Mouse (Mus musculus) liver, postnatal 0 days (tissue): ENCODE data around the gene Efcab11. TPM values are rescaled to one million over a fixed set of nuclear protein-coding genes. Genes with fewer than 3 reads are reported as not detected.

Experiments
- ATAC-seq: fragments of 200-750 bp; cut with Nextera tagmentation; 2 replicates; pipeline ENCODE4 v1.8.0; 2017; ENCODE audit warnings: mild to moderate bottlenecking, moderate library complexity
- DNase-seq: peaks from one replicate; pipeline ENCODE4 v3.0.0-alpha.2; 2016
- H3K27ac ChIP-seq: fragments of 300-500 bp; sonication (generic); 2 replicates; pipeline ENCODE4 v1.5.1; 2014; ENCODE audit warnings: antibody characterized with exemption, moderate library complexity, mild to moderate bottlenecking, low read depth
- H3K27me3 ChIP-seq: fragments of 300-500 bp; sonication (generic); 2 replicates; pipeline ENCODE4 v1.6.1; 2014; ENCODE audit warnings: low read length, control low read depth, mixed read lengths; ENCODE audit not compliant: insufficient read depth
- H3K36me3 ChIP-seq: fragments of 300-500 bp; sonication (generic); replicated peaks from 2 replicates; pipeline ENCODE4 v1.6.1; 2014; ENCODE audit warnings: mild to moderate bottlenecking, control low read depth, low read length, moderate library complexity, mixed read lengths; ENCODE audit not compliant: insufficient read depth
- H3K4me1 ChIP-seq: fragments of 300-500 bp; sonication (generic); 2 replicates; pipeline ENCODE4 v1.6.1; 2014; ENCODE audit warnings: antibody characterized with exemption, mild to moderate bottlenecking, control low read depth; ENCODE audit not compliant: insufficient read depth
- H3K4me2 ChIP-seq: fragments of 300-500 bp; sonication (generic); 2 replicates; pipeline ENCODE4 v1.6.1; 2014; ENCODE audit warnings: low read depth, mild to moderate bottlenecking, low read length, moderate library complexity, mixed read lengths
- H3K4me3 ChIP-seq: fragments of 300-500 bp; sonication (generic); 2 replicates; pipeline ENCODE4 v1.5.1; 2014; ENCODE audit warnings: low read depth, low read length
- H3K9ac ChIP-seq: fragments of 300-500 bp; sonication (generic); replicated peaks from 2 replicates; pipeline ENCODE4 v1.6.1; 2014; ENCODE audit warnings: mild to moderate bottlenecking, moderate library complexity
- H3K9me3 ChIP-seq: fragments of 300-500 bp; sonication (generic); 2 replicates; pipeline ENCODE4 v1.6.1; 2016; ENCODE audit warnings: mild to moderate bottlenecking, control low read depth, low read length, mixed read lengths
- CTCF ChIP-seq: sonication (generic); IDR thresholded peaks from 2 replicates; pipeline ENCODE4 v1.5.1; 2016; ENCODE audit warnings: antibody characterized with exemption, low read depth
- EP300 ChIP-seq: IDR thresholded peaks from 2 replicates; pipeline ENCODE4 v1.6.1; 2016; ENCODE audit warnings: antibody characterized with exemption, low read depth, mild to moderate bottlenecking
- WGBS: fragments of 180-500 bp; shearing (Covaris S2); extraction: QIAGEN DNeasy Blood & Tissue Kit; methylation state at CpG from one replicate; pipeline ENCODE4 v1.1.7; 2014; ENCODE audit not compliant: insufficient replicate concordance; 5-methylcytosine and 5-hydroxymethylcytosine counted together
- polyA plus RNA-seq: library from polyadenylated mRNA; unstranded; fragments of >200 nt; fragmentation: Nextera tagmentation; extraction: Ambion mirVana; gene quantifications from 2 replicates; pipeline ENCODE4 v1.2.1, GENCODE M21; 2015

Gene Efcab11
- polyA plus RNA-seq, 1 experiment from 2014 or later, result 3.3 TPM

DNA sequence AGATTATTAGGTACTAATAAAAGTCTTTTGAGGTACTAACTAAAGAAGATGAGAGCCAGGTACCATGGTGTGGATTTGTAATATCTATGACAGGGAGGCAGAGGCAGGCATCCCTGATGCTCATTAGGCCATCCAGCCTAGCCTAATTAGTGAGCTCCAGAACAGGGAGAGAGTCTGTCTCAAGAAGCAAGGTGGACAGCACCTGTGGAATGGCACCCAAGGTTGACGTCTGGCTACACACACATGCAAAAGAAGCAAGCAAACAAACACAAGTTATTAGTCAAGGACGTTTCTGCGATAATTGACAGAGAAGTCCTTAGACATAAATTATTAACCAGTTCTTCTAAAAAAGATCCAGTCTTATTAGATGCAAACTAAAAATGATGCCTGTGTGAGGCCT, 114.6 kb downstream of the Efcab11 start:
- TF ChIP-seq CTCF (no peak), EP300 (no peak)
- no peaks in the 10 kb centered on the region for H3K36me3 ChIP-seq
- no peak overlapping the region for H3K27ac ChIP-seq
- H3K4me3 ChIP-seq, result no peak overlapping the region
- 82% methylated on average over 3 of the region's 3 CpGs for WGBS
- no peaks in the 10 kb centered on the region for H3K4me1 ChIP-seq
- H3K9ac ChIP-seq, result no peak overlapping the region
- no peaks in the 10 kb centered on the region for H3K27me3 ChIP-seq
- no peak for ATAC-seq
- DNase-seq, result no peak
- H3K9me3 ChIP-seq, result no peaks in the 10 kb centered on the region
- no peak overlapping the region for H3K4me2 ChIP-seq

DNA sequence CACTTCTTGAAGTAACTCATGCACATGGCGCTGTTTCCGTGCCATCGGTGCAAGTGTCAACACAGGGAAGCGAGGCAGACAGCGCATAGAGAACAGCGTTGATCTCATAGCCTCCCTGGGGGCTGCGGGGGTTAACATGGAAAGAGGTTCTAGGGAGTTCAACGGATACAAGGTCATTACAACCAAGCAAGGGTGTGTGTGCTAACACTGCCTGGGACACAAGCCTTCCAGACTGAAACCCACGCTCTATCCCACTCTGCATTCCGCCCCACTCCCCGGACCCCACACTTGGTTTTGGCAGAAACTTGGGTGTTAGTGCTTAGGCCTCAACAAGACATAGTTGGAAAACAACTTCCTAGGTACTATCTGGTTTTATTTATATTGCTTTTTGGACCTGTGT, 116.5 kb downstream of the Efcab11 start:
- no peaks in the 10 kb centered on the region for H3K4me1 ChIP-seq
- H3K9ac ChIP-seq, result no peak overlapping the region
- no peak for TF ChIP-seq CTCF
- TF ChIP-seq EP300, result no peak
- ATAC-seq, result no peak
- H3K9me3 ChIP-seq, result no peaks in the 10 kb centered on the region
- H3K4me3 ChIP-seq, result no peak overlapping the region
- H3K27ac ChIP-seq, result no peak overlapping the region
- H3K27me3 ChIP-seq, result no peaks in the 10 kb centered on the region
- H3K36me3 ChIP-seq, result no peaks in the 10 kb centered on the region
- H3K4me2 ChIP-seq, result no peak overlapping the region
- no peak for DNase-seq
- WGBS, result 88% methylated on average over 11 of the region's 11 CpGs

DNA sequence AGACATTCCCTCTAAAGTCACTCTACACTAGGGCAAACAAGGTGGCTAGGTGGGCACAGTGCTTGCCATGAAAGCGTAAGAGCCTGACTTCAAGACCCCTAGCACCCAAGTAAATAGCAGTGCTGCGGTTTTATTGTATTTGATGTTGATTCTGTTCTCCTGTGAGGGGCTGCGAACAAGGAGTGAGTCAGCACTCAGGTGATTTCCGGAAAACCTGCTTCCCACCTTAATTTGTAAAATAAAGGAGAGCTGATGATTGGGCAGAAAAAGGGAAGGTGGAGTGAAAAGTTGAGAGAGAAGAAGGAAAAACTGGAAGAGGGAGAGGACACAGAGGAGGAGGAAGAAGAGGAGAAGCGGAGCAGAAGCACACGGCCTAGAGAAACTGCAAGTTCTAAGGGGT, 118.3 kb downstream of the Efcab11 start:
- Histone ChIP-seq H3K4me2 (no peak overlapping the region), H3K9ac (no peak overlapping the region), H3K9me3 (no peaks in the 10 kb centered on the region), H3K36me3 (no peaks in the 10 kb centered on the region), H3K4me3 (no peak overlapping the region), H3K4me1 (no peaks in the 10 kb centered on the region), H3K27ac (no peak overlapping the region), H3K27me3 (no peaks in the 10 kb centered on the region)
- ATAC-seq (no peak), DNase-seq (no peak)
- 81% methylated on average over 6 of the region's 6 CpGs for WGBS
- TF ChIP-seq EP300 (no peak), CTCF (no peak)

DNA sequence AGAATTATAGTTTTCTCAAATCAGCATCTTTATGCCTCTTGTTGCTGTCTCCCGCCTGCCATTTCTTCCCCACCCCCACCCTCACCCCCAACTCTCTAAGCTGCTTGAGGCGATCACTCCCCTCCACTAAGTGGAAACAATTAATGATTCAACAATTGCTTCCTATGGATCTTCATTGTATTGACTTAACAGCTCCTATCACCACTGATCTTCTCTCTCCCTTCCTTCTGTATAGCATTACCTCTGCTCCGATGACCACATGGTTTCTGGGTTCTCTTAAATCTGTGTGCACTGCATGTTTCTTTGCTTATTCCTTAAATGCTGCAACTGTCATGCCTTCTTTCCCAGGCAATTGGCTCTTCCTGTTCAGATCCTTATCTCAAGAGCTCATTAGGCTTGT, 120.2 kb downstream of the Efcab11 start:
- Histone ChIP-seq H3K9me3 (no peaks in the 10 kb centered on the region), H3K9ac (no peak overlapping the region), H3K27ac (no peak overlapping the region), H3K36me3 (no peaks in the 10 kb centered on the region), H3K27me3 (no peaks in the 10 kb centered on the region), H3K4me2 (no peak overlapping the region), H3K4me3 (no peak overlapping the region), H3K4me1 (no peaks in the 10 kb centered on the region)
- DNase-seq (no peak), ATAC-seq (no peak)
- TF ChIP-seq EP300 (no peak), CTCF (no peak)
- 87% methylated on average over 3 of the region's 3 CpGs for WGBS

DNA sequence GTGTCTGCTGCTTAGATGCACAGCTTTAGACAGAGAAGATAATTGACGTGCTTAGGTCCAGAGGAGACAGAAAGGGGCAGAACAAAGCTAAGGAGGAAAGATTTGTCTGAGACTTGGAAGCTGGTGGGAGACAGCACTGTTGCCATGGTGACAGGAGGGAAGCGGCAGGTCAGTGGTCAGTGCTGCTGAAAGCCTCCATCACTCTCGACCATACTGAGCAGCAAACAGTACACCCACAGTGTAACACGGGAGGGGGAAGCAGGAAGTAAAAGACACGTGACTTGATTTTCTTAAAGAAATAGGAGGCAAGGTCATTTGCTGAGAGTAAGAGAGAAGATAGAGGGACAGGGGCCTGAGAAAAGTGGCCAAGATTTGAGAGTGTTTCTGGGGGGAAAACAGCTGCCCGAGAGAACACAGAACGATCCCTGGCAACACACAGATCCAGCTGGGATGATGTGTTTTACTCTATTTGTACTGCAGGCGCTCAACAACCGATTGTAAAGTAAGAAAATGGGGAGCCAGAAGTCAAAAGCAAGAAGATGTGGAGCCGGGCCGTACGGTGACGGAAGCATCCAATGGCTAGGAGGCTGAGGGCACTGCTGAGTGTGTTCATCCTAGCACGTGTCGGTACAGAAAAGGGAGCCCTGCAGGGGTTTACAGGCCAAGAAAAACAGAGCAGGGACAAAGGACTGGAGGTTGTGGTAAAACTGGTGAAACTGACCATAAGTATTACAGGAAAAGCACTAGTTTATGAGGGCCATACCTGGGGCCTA, 126.3 kb downstream of the Efcab11 start:
- no peak overlapping the region for H3K4me2 ChIP-seq

DNA sequence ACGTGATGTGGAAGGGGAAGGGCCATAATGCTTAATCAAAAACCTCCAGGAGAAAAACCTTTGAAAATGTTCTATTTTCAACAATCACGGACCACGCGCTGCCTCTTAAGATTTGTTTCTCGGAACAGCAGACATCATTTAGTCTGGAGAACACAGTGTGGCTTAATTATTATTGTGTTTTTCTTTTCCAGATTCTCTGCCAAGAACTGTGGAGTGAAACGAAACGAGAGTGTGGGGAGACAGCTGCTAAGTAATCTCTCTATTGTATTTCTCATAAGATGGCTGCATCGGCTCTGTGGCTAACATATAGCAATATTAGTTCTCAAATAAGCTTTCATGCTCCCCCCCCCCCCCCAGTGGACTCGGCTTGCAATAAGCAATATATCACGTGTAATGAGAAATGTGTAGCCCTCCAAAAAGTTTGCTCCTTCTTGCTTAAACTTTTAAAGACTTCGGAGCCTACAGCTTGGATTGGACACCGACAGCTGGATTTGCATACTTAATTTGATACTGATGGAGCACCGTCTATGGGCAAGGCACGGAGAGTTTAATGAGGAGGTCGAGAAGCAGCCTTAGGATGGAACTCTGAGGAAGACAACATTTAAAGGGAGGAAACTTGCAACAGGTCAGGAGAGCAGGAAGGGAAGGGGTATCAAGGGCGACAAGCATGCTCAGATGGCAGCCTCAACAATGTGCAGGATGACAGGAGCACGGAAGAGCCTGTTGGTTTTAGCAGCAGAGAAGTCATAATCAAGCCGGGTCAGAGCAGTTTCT, 127.1 kb downstream of the Efcab11 start:
- WGBS, result 76% methylated on average over 18 of the region's 18 CpGs
- Histone ChIP-seq H3K9me3 (no peaks in the 10 kb centered on the region), H3K36me3 (no peaks in the 10 kb centered on the region), H3K27ac (no peak overlapping the region), H3K4me3 (no peak overlapping the region), H3K4me1 (no peaks in the 10 kb centered on the region), H3K4me2 (no peak overlapping the region), H3K9ac (no peak overlapping the region), H3K27me3 (no peaks in the 10 kb centered on the region)
- TF ChIP-seq EP300 (no peak), CTCF (no peak)
- DNase-seq, result no peak
- no peak for ATAC-seq

More for the DNA sequence above, 126.3 kb downstream of the Efcab11 start:
- no peaks in the 10 kb centered on the region for H3K27me3 ChIP-seq
- TF ChIP-seq CTCF, result no peak
- no peak for TF ChIP-seq EP300
- H3K9ac ChIP-seq, result no peak overlapping the region
- WGBS, result 75% methylated on average over 15 of the region's 15 CpGs
- no peak for ATAC-seq
- no peak overlapping the region for H3K27ac ChIP-seq
- H3K4me3 ChIP-seq, result no peak overlapping the region
- DNase-seq, result no peak
- H3K36me3 ChIP-seq, result no peaks in the 10 kb centered on the region
- no peaks in the 10 kb centered on the region for H3K4me1 ChIP-seq
- no peaks in the 10 kb centered on the region for H3K9me3 ChIP-seq
